Mouse (Mus musculus) myocyte (in vitro differentiated cells): ENCODE measurements around the gene C1ql1.
"Not testable (repeated sequence)": the region's sequence is repeated elsewhere in the genome, so short reads cannot be mapped to it uniquely, and the experiment has no call there.

Experiments
- CEBPB ChIP-seq: IDR thresholded peaks from 2 replicates; pipeline ENCODE4 v1.6.1; 2011; ENCODE audit warnings: mild to moderate bottlenecking, moderate library complexity; ENCODE audit not compliant: poor library complexity, insufficient read depth, severe bottlenecking
- E2F4 ChIP-seq: IDR thresholded peaks from one replicate; pipeline ENCODE4 v1.6.1; 2011; ENCODE audit warnings: mild to moderate bottlenecking, control low read depth, moderate library complexity; ENCODE audit not compliant: insufficient read depth
- MAX ChIP-seq: IDR thresholded peaks from one replicate; pipeline ENCODE4 v1.6.1; 2011; ENCODE audit warnings: low read depth, mild to moderate bottlenecking, control low read depth
- MYOD1 ChIP-seq, 3 experiments: IDR thresholded peaks; one replicate each; pipeline ENCODE4 v1.6.1; 2011; ENCODE audit warnings: control low read depth in 2 of 3, low read depth in 2 of 3, mild to moderate bottlenecking in 2 of 3, moderate library complexity in 1 of 3; ENCODE audit not compliant: insufficient read length in 2 of 3, control insufficient read depth in 1 of 3
- MYOG ChIP-seq, 3 experiments: IDR thresholded peaks; one replicate each; pipeline ENCODE4 v1.6.1; 2011; ENCODE audit warnings: control low read depth in 2 of 3, low read depth in 2 of 3, mild to moderate bottlenecking in 2 of 3; ENCODE audit not compliant: insufficient read length in 2 of 3, control insufficient read depth in 1 of 3, insufficient read depth in 1 of 3
- POLR2A ChIP-seq: IDR thresholded peaks from one replicate; pipeline ENCODE4 v1.6.1; 2011; ENCODE audit warnings: low read depth, mild to moderate bottlenecking, control low read depth, moderate library complexity; ENCODE audit not compliant: insufficient read length
- POLR2AphosphoS2 ChIP-seq: IDR thresholded peaks from one replicate; pipeline ENCODE4 v1.6.1; 2011; ENCODE audit warnings: low read depth, control low read depth; ENCODE audit not compliant: insufficient read length
- REST ChIP-seq: IDR thresholded peaks from one replicate; pipeline ENCODE4 v1.6.1; 2011; ENCODE audit warnings: mild to moderate bottlenecking, control low read depth, moderate library complexity; ENCODE audit not compliant: insufficient read depth, insufficient read length
- SRF ChIP-seq: IDR thresholded peaks from one replicate; pipeline ENCODE4 v1.6.1; 2011; ENCODE audit warnings: low read depth; ENCODE audit not compliant: control insufficient read depth, insufficient read length
- TCF12 ChIP-seq: IDR thresholded peaks from one replicate; pipeline ENCODE4 v1.6.1; 2011; ENCODE audit warnings: mild to moderate bottlenecking, control low read depth; ENCODE audit not compliant: poor library complexity, insufficient read depth, severe bottlenecking
- USF1 ChIP-seq: IDR thresholded peaks from one replicate; pipeline ENCODE4 v1.6.1; 2011; ENCODE audit warnings: low read depth, mild to moderate bottlenecking, control low read depth, moderate library complexity

GRCm38 (mm10) chr11:102975966-102976365 is 29.5 kb upstream of the C1ql1 start:
- TF ChIP-seq MYOG (IDR thresholded peaks at IDR 0.05; ENCODE audit: control insufficient read depth in 1 of 3, insufficient read depth in 1 of 3, insufficient read length in 2 of 3, low read depth in 2 of 3); MAX; REST; POLR2A; USF1; POLR2AphosphoS2; MYOD1 (IDR thresholded peaks at IDR 0.05; ENCODE audit: control insufficient read depth in 1 of 3, insufficient read length in 2 of 3, low read depth in 2 of 3); TCF12; CEBPB; E2F4; SRF: not testable (repeated sequence)
